Mouse (Mus musculus): ENCODE measurements at regions not wholly inside any gene's neighbourhood (a gene's known extent, or its start where the extent isn't known, plus 50 kb on each side); places are given as distances from the start of the nearest gene placed in this dataset.
A peak's percentile ranks its signal among the peaks of the same experiment; 100 is the strongest.
"Not testable (repeated sequence)": the region's sequence is repeated elsewhere in the genome, so short reads cannot be mapped to it uniquely, and the experiment has no call there.

DNA sequence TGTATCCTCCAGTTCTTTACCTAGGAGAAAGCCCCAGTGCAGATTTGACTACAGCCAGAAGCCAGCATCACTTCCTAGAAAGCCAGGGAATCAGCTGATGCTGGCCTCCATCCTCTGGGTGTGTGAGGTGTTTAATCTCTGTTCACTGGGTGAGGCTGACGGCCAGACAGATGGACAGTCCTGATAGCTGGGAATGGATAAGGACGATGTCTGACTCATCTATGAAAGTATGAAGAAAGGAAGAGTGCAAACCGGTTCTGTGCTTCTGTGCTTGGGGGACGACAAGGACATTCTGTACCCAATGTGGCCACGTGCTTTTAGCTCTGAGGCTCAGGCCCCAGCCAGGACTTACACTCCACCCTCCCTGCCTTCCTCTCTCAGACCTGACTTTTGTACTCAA, 80.5 kb upstream of the Med13l start:
- no peaks in the 10 kb centered on the region for H3K36me3 ChIP-seq (ENCODE audit: control insufficient read depth, insufficient read depth, low read length)
- H3K4me1 ChIP-seq (ENCODE audit: control insufficient read depth, insufficient read depth, low read length) = peaks cover 13% of the 10 kb centered on the region
- no peak overlapping the region for H3K9ac ChIP-seq (ENCODE audit: low read depth, low read length)
- H3K9me3 ChIP-seq (ENCODE audit: control insufficient read depth, low read length) = no peaks in the 10 kb centered on the region
- no peak overlapping the region for H3K4me3 ChIP-seq (ENCODE audit: low read length)
- 79% methylated on average over 5 of the region's 5 CpGs for WGBS
- no peaks in the 10 kb centered on the region for H3K27me3 ChIP-seq (ENCODE audit: control insufficient read depth, insufficient read depth, low read length)
- no peak overlapping the region for H3K27ac ChIP-seq (ENCODE audit: low read depth, low read length)
- no peak for ATAC-seq (ENCODE audit: low FRiP score, low TSS enrichment)
- H3K4me2 ChIP-seq (replicated peaks; ENCODE audit: low read depth, low read length) = no peak overlapping the region

- 76% methylated on average over 10 of the region's 10 CpGs for WGBS
- Histone ChIP-seq H3K4me2 (replicated peaks; ENCODE audit: low read depth, low read length) (no peak overlapping the region), H3K4me3 (ENCODE audit: low read length) (no peak overlapping the region), H3K9ac (ENCODE audit: low read depth, low read length) (no peak overlapping the region), H3K4me1 (ENCODE audit: control insufficient read depth, insufficient read depth, low read length) (peaks cover 13% of the 10 kb centered on the region), H3K9me3 (ENCODE audit: control insufficient read depth, low read length) (no peaks in the 10 kb centered on the region), H3K27me3 (ENCODE audit: control insufficient read depth, insufficient read depth, low read length) (no peaks in the 10 kb centered on the region), H3K36me3 (ENCODE audit: control insufficient read depth, insufficient read depth, low read length) (no peaks in the 10 kb centered on the region), H3K27ac (ENCODE audit: low read depth, low read length) (no peak overlapping the region)
- ATAC-seq (ENCODE audit: low FRiP score, low TSS enrichment) = no peak
These were observed 79.3 kb upstream of the Med13l start for GRCm38 (mm10) chr5:118480965-118481793.

- no peak for ATAC-seq (ENCODE audit: low FRiP score, low TSS enrichment)
- Histone ChIP-seq H3K4me1 (ENCODE audit: control insufficient read depth, insufficient read depth, low read length) (peaks cover 13% of the 10 kb centered on the region), H3K4me2 (replicated peaks; ENCODE audit: low read depth, low read length) (no peak overlapping the region), H3K27ac (ENCODE audit: low read depth, low read length) (no peak overlapping the region), H3K36me3 (ENCODE audit: control insufficient read depth, insufficient read depth, low read length) (no peaks in the 10 kb centered on the region), H3K9ac (ENCODE audit: low read depth, low read length) (no peak overlapping the region), H3K4me3 (ENCODE audit: low read length) (no peak overlapping the region), H3K27me3 (ENCODE audit: control insufficient read depth, insufficient read depth, low read length) (no peaks in the 10 kb centered on the region), H3K9me3 (ENCODE audit: control insufficient read depth, low read length) (no peaks in the 10 kb centered on the region)
These were observed 78.8 kb upstream of the Med13l start for GRCm38 (mm10) chr5:118481794-118482049.

- H3K27ac ChIP-seq (ENCODE audit: low read depth, low read length) = no peak overlapping the region
- ATAC-seq (ENCODE audit: low FRiP score, low TSS enrichment) = no peak
- H3K27me3 ChIP-seq (ENCODE audit: control insufficient read depth, insufficient read depth, low read length) = no peaks in the 10 kb centered on the region
- 42% methylated on average over 7 of the region's 7 CpGs for WGBS
- H3K4me2 ChIP-seq (replicated peaks; ENCODE audit: low read depth, low read length) = no peak overlapping the region
- H3K4me3 ChIP-seq (ENCODE audit: low read length) = no peak overlapping the region
- peaks cover 11% of the 10 kb centered on the region for H3K4me1 ChIP-seq (ENCODE audit: control insufficient read depth, insufficient read depth, low read length)
- no peaks in the 10 kb centered on the region for H3K36me3 ChIP-seq (ENCODE audit: control insufficient read depth, insufficient read depth, low read length)
- H3K9me3 ChIP-seq (ENCODE audit: control insufficient read depth, low read length) = no peaks in the 10 kb centered on the region
- no peak overlapping the region for H3K9ac ChIP-seq (ENCODE audit: low read depth, low read length)
These were observed 77.9 kb upstream of the Med13l start for GRCm38 (mm10) chr5:118482598-118482997.

DNA sequence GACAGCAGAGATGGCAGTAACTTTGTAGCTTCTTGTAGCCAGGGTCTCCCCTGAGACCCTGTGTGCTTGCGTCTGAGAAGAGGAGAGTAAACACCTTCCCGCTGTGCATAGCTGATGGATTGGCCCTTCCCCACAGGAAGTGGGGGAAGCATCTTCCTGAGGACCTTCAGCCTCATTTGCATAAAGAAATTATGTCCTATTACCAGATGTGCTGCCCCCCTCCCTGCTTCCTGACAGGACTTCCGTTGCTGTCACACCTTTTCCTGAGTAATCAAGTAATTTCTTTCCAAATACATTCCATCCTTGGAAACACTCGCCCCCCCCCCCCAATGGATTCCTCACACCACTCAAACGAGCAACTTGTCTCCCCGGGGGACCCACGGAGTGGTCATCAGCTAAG, 77.5 kb upstream of the Med13l start:
- Histone ChIP-seq H3K27me3 (ENCODE audit: control insufficient read depth, insufficient read depth, low read length) (no peaks in the 10 kb centered on the region), H3K27ac (ENCODE audit: low read depth, low read length) (no peak overlapping the region), H3K9me3 (ENCODE audit: control insufficient read depth, low read length) (no peaks in the 10 kb centered on the region), H3K4me3 (ENCODE audit: low read length) (no peak overlapping the region), H3K36me3 (ENCODE audit: control insufficient read depth, insufficient read depth, low read length) (no peaks in the 10 kb centered on the region), H3K9ac (ENCODE audit: low read depth, low read length) (no peak overlapping the region), H3K4me1 (ENCODE audit: control insufficient read depth, insufficient read depth, low read length) (peaks cover 7% of the 10 kb centered on the region), H3K4me2 (replicated peaks; ENCODE audit: low read depth, low read length) (no peak overlapping the region)
- WGBS = 12% methylated on average over 7 of the region's 7 CpGs
- ATAC-seq (ENCODE audit: low FRiP score, low TSS enrichment) = no peak

DNA sequence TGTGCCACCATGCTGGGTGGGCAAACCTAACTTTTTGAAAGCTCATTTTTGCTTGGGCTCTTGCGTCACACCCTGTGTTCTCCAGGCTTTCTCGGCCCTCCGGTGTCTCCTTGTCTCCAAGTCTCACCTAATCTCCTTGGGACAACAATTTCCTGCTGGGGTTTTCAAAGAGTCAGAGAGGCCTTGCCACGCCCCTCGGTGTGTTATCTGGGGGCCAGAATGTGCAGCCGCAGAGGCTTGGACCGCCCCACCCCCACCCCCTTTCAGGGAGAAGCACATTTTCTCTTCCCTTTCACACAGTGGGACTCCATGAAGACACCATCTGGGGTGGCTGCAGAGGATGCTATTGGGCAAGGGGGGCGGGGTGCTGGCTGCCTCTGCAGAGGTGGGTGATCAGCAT, 76.9 kb upstream of the Med13l start:
- no peak overlapping the region for H3K4me3 ChIP-seq (ENCODE audit: low read length)
- no peaks in the 10 kb centered on the region for H3K27me3 ChIP-seq (ENCODE audit: control insufficient read depth, insufficient read depth, low read length)
- H3K9me3 ChIP-seq (ENCODE audit: control insufficient read depth, low read length) = no peaks in the 10 kb centered on the region
- peaks cover 7% of the 10 kb centered on the region for H3K4me1 ChIP-seq (ENCODE audit: control insufficient read depth, insufficient read depth, low read length)
- H3K4me2 ChIP-seq (replicated peaks; ENCODE audit: low read depth, low read length) = no peak overlapping the region
- H3K36me3 ChIP-seq (ENCODE audit: control insufficient read depth, insufficient read depth, low read length) = no peaks in the 10 kb centered on the region
- 0 out of 2 replicates have a peak overlapping the region, but pooled peaks have one; percentile 20 for H3K9ac ChIP-seq (ENCODE audit: low read depth, low read length)
- WGBS = 13% methylated on average over 8 of the region's 8 CpGs
- no peak overlapping the region for H3K27ac ChIP-seq (ENCODE audit: low read depth, low read length)
- ATAC-seq (ENCODE audit: low FRiP score, low TSS enrichment) = no peak; the same call in 1 of the 2 replicates

GRCm38 (mm10) chr5:118485191-118485590, 75.3 kb upstream of the Med13l start:
- H3K9me3 ChIP-seq (ENCODE audit: control insufficient read depth, low read length) = no peaks in the 10 kb centered on the region
- no peak for ATAC-seq (ENCODE audit: low FRiP score, low TSS enrichment)
- H3K4me3 ChIP-seq (ENCODE audit: low read length) = no peak overlapping the region
- no peaks in the 10 kb centered on the region for H3K27me3 ChIP-seq (ENCODE audit: control insufficient read depth, insufficient read depth, low read length)
- peaks cover 7% of the 10 kb centered on the region for H3K4me1 ChIP-seq (ENCODE audit: control insufficient read depth, insufficient read depth, low read length)
- no peaks in the 10 kb centered on the region for H3K36me3 ChIP-seq (ENCODE audit: control insufficient read depth, insufficient read depth, low read length)
- no peak overlapping the region for H3K27ac ChIP-seq (ENCODE audit: low read depth, low read length)
- no peak overlapping the region for H3K9ac ChIP-seq (ENCODE audit: low read depth, low read length)
- H3K4me2 ChIP-seq (replicated peaks; ENCODE audit: low read depth, low read length) = no peak overlapping the region
- 91% methylated on average over 8 of the region's 8 CpGs for WGBS

DNA sequence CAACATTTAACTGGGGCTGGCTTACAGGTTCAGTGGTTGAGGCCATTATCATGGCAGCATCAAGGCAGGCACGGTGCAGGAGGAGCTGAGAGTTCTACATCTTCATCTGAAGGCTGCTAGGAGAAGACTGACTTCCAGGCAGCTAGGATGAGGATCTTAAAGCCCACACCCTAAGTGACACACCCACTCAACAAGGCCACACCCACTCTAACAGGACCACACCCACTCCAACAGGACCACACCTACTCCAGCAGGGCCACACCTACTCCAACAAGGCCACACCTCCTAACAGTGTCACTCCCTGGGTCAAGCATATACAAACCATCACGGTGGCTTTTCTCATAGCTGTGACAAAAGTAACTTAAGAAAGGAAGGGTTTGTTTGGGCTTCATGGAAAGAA, 68.0 kb upstream of the Med13l start:
- not testable (repeated sequence) for H3K9ac ChIP-seq (ENCODE audit: low read depth, low read length); H3K4me3 ChIP-seq (ENCODE audit: low read length); ATAC-seq (ENCODE audit: low FRiP score, low TSS enrichment); H3K36me3 ChIP-seq (ENCODE audit: control insufficient read depth, insufficient read depth, low read length); H3K27ac ChIP-seq (ENCODE audit: low read depth, low read length); H3K4me2 ChIP-seq (replicated peaks; ENCODE audit: low read depth, low read length); H3K9me3 ChIP-seq (ENCODE audit: control insufficient read depth, low read length); H3K27me3 ChIP-seq (ENCODE audit: control insufficient read depth, insufficient read depth, low read length)
- 77% methylated on average over 2 of the region's 2 CpGs for WGBS
- H3K4me1 ChIP-seq (ENCODE audit: control insufficient read depth, insufficient read depth, low read length) = peaks cover 10% of the 10 kb centered on the region

DNA sequence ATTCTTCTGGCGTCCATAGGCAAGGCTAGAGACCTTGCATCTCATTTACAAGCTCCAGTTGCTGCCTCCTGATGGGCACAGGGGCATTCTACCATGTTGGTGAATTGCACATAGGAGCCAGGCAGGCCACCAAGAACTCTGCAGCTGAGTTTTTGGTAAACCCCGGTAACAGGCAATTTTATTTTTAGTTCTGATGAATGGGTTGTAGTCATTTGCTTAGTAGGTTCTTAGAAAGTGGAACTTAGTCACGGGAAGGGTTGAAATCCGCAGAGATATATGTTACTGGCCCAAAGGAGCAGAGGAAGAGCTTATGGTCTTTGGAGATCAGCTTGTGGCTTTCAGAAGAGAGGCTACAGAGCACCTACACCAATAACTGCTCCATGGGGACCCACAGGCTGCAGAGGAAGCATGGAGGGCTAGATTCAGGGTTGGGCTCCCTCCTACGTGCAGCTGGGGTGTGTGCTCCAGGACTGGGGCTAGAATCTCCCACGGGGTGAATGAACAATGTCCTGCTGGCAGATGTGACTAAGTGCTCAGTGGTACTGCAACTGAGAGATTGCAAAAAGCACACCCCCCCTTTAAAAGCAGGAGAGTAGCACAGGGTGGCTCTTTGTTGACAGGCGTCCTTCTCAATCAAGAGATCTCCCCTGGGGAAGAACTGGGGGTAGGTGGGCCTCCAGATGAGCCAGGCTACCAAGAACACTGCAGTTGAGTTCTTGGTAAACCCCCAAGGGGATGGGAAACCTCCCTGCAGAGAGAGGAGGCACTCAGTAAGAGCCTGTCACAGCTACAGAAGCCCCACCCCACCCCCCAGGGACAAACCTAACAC, 65.6 kb upstream of the Med13l start:
- ATAC-seq (ENCODE audit: low FRiP score, low TSS enrichment) = no peak
- H3K9ac ChIP-seq (ENCODE audit: low read depth, low read length) = no peak overlapping the region

More for the DNA sequence above, 65.6 kb upstream of the Med13l start:
- Histone ChIP-seq H3K4me2 (replicated peaks; ENCODE audit: low read depth, low read length) (no peak overlapping the region), H3K9me3 (ENCODE audit: control insufficient read depth, low read length) (no peaks in the 10 kb centered on the region), H3K4me3 (ENCODE audit: low read length) (no peak overlapping the region), H3K4me1 (ENCODE audit: control insufficient read depth, insufficient read depth, low read length) (peaks cover 10% of the 10 kb centered on the region), H3K27me3 (ENCODE audit: control insufficient read depth, insufficient read depth, low read length) (no peaks in the 10 kb centered on the region), H3K27ac (ENCODE audit: low read depth, low read length) (no peak overlapping the region), H3K36me3 (ENCODE audit: control insufficient read depth, insufficient read depth, low read length) (no peaks in the 10 kb centered on the region)
- 70% methylated on average over 7 of the region's 7 CpGs for WGBS
